Mouse (Mus musculus) neural tube, embryonic 11.5 days (tissue): Measurements from ENCODE around the gene Tor1a. TPM values are rescaled to one million over a fixed set of nuclear protein-coding genes. Genes with fewer than 3 reads are reported as not detected.
"Not testable (repeated sequence)": the region's sequence is repeated elsewhere in the genome, so short reads cannot be mapped to it uniquely, and the experiment has no call there.

Experiments
- ATAC-seq: fragments of 200-750 bp; cut with Nextera tagmentation; 2 replicates; pipeline ENCODE4 v1.8.0; 2017; ENCODE audit warnings: moderate number of reproducible peaks, mild to moderate bottlenecking, moderate TSS enrichment, moderate library complexity; ENCODE audit not compliant: insufficient read depth, low FRiP score, low TSS enrichment
- DNase-seq: peaks from one replicate; pipeline ENCODE4 v3.0.0-alpha.2; 2015; ENCODE audit warnings: low spot score
- H3K27ac ChIP-seq: fragments of 300-500 bp; sonication (generic); 2 replicates; pipeline ENCODE4 v1.5.1; 2014; ENCODE audit warnings: low read depth, mild to moderate bottlenecking, low read length
- H3K27me3 ChIP-seq: fragments of 300-500 bp; sonication (generic); 2 replicates; pipeline ENCODE4 v1.6.1; 2014; ENCODE audit warnings: mild to moderate bottlenecking, low read length, mixed read lengths; ENCODE audit not compliant: control insufficient read depth, insufficient read depth
- H3K36me3 ChIP-seq: fragments of 300-500 bp; sonication (generic); 2 replicates; pipeline ENCODE4 v1.6.1; 2014; ENCODE audit warnings: mild to moderate bottlenecking, low read length, moderate library complexity, mixed read lengths; ENCODE audit not compliant: control insufficient read depth, insufficient read depth
- H3K4me1 ChIP-seq: fragments of 300-500 bp; sonication (generic); 2 replicates; pipeline ENCODE4 v1.6.1; 2014; ENCODE audit warnings: low read length, mixed read lengths; ENCODE audit not compliant: control insufficient read depth, insufficient read depth
- H3K4me2 ChIP-seq: fragments of 300-500 bp; sonication (generic); 2 replicates; pipeline ENCODE4 v1.6.1; 2014; ENCODE audit warnings: low read depth, mild to moderate bottlenecking, moderate library complexity
- H3K4me3 ChIP-seq: fragments of 300-500 bp; sonication (generic); 2 replicates; pipeline ENCODE4 v1.5.1; 2014; ENCODE audit warnings: low read depth, low read length
- H3K9ac ChIP-seq: fragments of 300-500 bp; sonication (generic); 2 replicates; pipeline ENCODE4 v1.6.1; 2014; ENCODE audit warnings: mild to moderate bottlenecking, low read length
- H3K9me3 ChIP-seq: fragments of 300-500 bp; sonication (generic); 2 replicates; pipeline ENCODE4 v1.6.1; 2016; ENCODE audit warnings: low read length; ENCODE audit not compliant: control insufficient read depth
- WGBS: fragments of 180-500 bp; shearing (Covaris S2); extraction: QIAGEN DNeasy Blood & Tissue Kit; methylation state at CpG from one replicate; pipeline ENCODE4 v1.1.7; 2014; 5-methylcytosine and 5-hydroxymethylcytosine counted together
- polyA plus RNA-seq: library from polyadenylated mRNA; unstranded; fragments of >200 nt; fragmentation: Nextera tagmentation; extraction: Ambion mirVana; gene quantifications from 2 replicates; pipeline ENCODE4 v1.2.1, GENCODE M21; 2014

Tor1a gene
- polyA plus RNA-seq, 1 experiment from 2014 or later, result 81.8 TPM

DNA sequence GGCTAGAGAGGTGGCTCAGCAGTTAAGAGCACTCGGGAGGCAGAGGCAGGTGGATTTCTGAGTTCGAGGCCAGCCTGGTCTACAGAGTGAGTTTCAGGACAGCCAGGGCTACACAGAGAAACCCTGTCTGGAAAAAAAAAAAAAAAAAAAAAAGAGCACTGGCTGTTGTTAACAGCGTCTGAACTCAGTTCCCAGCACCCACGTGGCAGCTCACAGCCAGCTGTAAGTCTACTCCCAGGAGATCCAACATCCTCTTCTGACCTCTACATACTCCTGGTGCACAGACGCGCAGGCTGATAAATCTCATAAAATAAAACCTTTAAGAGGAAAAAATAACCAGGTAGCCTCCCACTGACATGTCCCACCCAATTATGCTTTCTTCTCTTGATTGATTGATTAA lies 51.8 kb downstream of the Tor1a start:
- WGBS, result 79% methylated on average over 6 of the region's 6 CpGs
- H3K27me3 ChIP-seq, H3K36me3 ChIP-seq, ATAC-seq, DNase-seq, H3K27ac ChIP-seq, H3K9ac ChIP-seq, H3K4me1 ChIP-seq, H3K4me2 ChIP-seq, H3K4me3 ChIP-seq, H3K9me3 ChIP-seq: not testable (repeated sequence)

DNA sequence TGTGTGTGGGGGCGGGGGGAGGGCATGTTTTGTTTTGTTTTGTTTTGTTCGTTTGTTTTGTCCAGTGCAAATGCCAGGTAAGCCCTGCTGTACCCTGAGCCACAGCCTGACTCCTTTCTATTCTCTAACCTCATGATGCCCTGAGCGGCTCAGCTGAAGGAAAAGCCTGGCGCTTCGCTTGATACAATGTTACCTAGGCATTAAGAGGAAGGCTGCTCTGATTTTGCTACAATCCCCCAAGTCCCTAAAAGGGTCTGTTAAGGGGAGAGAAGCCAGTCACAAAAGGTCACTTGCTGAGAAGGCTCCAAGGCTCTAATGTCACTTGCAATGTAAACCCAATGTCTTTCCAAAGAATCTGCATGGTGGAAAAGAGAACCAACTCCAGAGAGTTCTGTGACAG lies 52.4 kb downstream of the Tor1a start:
- Histone ChIP-seq H3K27me3 (no peaks in the 10 kb centered on the region), H3K36me3 (no peaks in the 10 kb centered on the region), H3K4me3 (no peak overlapping the region), H3K27ac (no peak overlapping the region), H3K4me1 (no peaks in the 10 kb centered on the region), H3K4me2 (no peak overlapping the region), H3K9me3 (no peaks in the 10 kb centered on the region), H3K9ac (no peak overlapping the region)
- ATAC-seq (no peak), DNase-seq (no peak)
- WGBS, result 76% methylated on average over 5 of the region's 5 CpGs

DNA sequence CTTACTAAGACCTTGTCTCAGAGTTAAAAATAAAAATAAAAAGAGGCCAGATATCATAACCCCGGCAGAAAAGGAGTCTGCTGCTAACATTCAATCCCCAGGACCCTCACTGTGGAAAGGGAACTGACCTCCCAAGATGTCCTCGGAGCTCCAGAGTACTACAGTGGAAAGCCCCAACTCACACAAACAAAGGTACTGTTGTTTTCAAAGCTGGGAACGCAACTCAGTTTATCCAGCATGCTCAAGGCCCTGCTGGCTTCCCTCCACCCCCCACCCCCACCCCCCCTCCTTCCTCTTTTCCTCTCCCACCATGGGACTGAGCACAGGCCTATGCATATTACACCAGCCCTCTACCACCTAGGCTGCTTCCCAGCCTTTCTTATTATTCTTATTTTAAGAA lies 52.9 kb downstream of the Tor1a start:
- H3K4me3 ChIP-seq, result no peak overlapping the region
- 60% methylated on average over 3 of the region's 3 CpGs for WGBS
- no peak overlapping the region for H3K27ac ChIP-seq
- DNase-seq, result no peak
- H3K9me3 ChIP-seq, result no peaks in the 10 kb centered on the region
- no peaks in the 10 kb centered on the region for H3K27me3 ChIP-seq
- no peak overlapping the region for H3K9ac ChIP-seq
- ATAC-seq, result no peak
- no peaks in the 10 kb centered on the region for H3K4me1 ChIP-seq
- H3K36me3 ChIP-seq, result no peaks in the 10 kb centered on the region
- no peak overlapping the region for H3K4me2 ChIP-seq

DNA sequence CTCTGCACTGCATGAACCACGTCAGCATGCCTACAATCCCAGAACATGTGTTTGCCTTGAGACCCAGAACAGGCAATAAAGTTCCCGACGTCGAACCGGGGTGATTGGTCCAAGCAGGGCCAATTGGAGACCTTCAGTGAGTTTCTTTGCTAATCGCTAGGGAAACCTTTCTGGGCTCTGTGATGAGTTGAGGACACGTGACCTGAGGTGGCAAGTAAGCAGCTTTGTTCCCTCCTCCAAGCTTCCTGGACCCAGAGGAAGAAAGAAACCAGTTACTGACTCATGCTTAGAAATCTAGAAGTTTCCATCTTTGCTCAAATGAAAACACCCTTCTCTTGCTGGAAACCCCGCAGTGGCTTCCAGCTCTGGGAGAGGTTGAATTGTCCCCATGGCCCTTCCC lies 54.7 kb downstream of the Tor1a start:
- H3K9ac ChIP-seq, result no peak overlapping the region
- no peak for ATAC-seq

DNA sequence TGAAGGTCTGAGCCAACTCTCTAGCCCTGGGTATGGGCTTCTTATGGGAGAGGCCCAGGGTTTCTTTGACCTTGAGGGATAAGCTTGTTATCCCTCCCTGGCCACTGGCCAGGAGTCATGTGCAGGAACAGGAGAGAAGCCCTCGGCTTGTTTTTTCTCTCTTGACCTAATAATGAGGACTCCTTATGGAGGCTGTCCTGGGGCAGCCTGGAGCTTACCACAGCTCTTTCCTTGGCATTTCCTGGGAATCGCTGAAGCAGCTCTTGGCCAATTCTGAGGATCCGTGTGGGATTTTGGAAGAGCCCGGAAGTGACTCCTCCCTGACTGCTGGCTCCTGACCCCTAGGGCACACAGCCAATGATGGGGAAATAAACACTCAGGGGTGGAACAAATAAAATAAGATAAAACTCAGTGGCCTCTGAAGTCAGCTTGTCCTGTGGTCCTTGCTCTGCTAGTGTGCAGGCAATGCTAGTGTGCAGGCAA lies 55.4 kb downstream of the Tor1a start:
- 61% methylated on average over 4 of the region's 4 CpGs for WGBS

More for the DNA sequence above, 54.7 kb downstream of the Tor1a start:
- no peak overlapping the region for H3K27ac ChIP-seq
- H3K9me3 ChIP-seq, result no peaks in the 10 kb centered on the region
- H3K4me1 ChIP-seq, result no peaks in the 10 kb centered on the region
- no peaks in the 10 kb centered on the region for H3K36me3 ChIP-seq
- 91% methylated on average over 8 of the region's 8 CpGs for WGBS
- H3K27me3 ChIP-seq, result no peaks in the 10 kb centered on the region
- no peak for DNase-seq
- H3K4me3 ChIP-seq, result no peak overlapping the region
- no peak overlapping the region for H3K4me2 ChIP-seq

More for the DNA sequence above, 55.4 kb downstream of the Tor1a start:
- no peak for ATAC-seq
- no peak overlapping the region for H3K4me3 ChIP-seq
- no peak for DNase-seq
- H3K27ac ChIP-seq, result no peak overlapping the region
- H3K4me2 ChIP-seq, result no peak overlapping the region
- no peaks in the 10 kb centered on the region for H3K27me3 ChIP-seq
- H3K9me3 ChIP-seq, result no peaks in the 10 kb centered on the region
- H3K36me3 ChIP-seq, result no peaks in the 10 kb centered on the region
- H3K4me1 ChIP-seq, result no peaks in the 10 kb centered on the region
- H3K9ac ChIP-seq, result no peak overlapping the region

Other genes starting within 250 kb of the Tor1a start
- gene 1700001O22Rik, start 164.3 kb downstream of the Tor1a start, polyA plus RNA-seq, result 1.8 and 2.5 TPM in 2 replicates
- gene Ntmt1, start 160.1 kb downstream of the Tor1a start, polyA plus RNA-seq, result 110 and 111 TPM in 2 replicates
- gene Asb6, start 137.6 kb downstream of the Tor1a start, polyA plus RNA-seq, result 32.3 and 36.9 TPM in 2 replicates
- 8.9 and 13.8 TPM in 2 replicates for gene Prrx2, start 133.0 kb downstream of the Tor1a start, polyA plus RNA-seq
- 2.6 and 4.3 TPM in 2 replicates for gene Ptges, start 38.1 kb downstream of the Tor1a start, polyA plus RNA-seq
- 20.7 and 22.7 TPM in 2 replicates for gene Tor1b, start 15.0 kb downstream of the Tor1a start, polyA plus RNA-seq
- 62.4 and 70.7 TPM in 2 replicates for gene BC005624, start 14.3 kb upstream of the Tor1a start, polyA plus RNA-seq
- gene Usp20, start 14.3 kb upstream of the Tor1a start, polyA plus RNA-seq, result 17.9 and 18.2 TPM in 2 replicates
- gene Fnbp1, start 174.1 kb upstream of the Tor1a start, polyA plus RNA-seq, result 15.4 and 17.6 TPM in 2 replicates
- gene Gpr107, start 184.4 kb upstream of the Tor1a start, polyA plus RNA-seq, result 28.0 and 28.4 TPM in 2 replicates